Mouse (Mus musculus) embryonic facial prominence, embryonic 13.5 days (tissue): Measurements from ENCODE around the gene Tnf. TPM values are rescaled to one million over a fixed set of nuclear protein-coding genes. Genes with fewer than 3 reads are reported as not detected.

Experiments used
- ATAC-seq: fragments of 200-750 bp; cut with Nextera tagmentation; 2 replicates; pipeline ENCODE4 v1.8.0; 2017; ENCODE audit warnings: low read depth; ENCODE audit not compliant: insufficient number of reproducible peaks, insufficient read depth, low FRiP score, low TSS enrichment
- H3K27ac ChIP-seq: fragments of 300-500 bp; sonication (generic); 2 replicates; pipeline ENCODE4 v1.5.1; 2015; ENCODE audit warnings: moderate library complexity, mild to moderate bottlenecking, inconsistent platforms
- H3K27me3 ChIP-seq: fragments of 300-500 bp; sonication (generic); 2 replicates; pipeline ENCODE4 v1.6.1; 2015; ENCODE audit warnings: mild to moderate bottlenecking, inconsistent platforms
- H3K36me3 ChIP-seq: fragments of 300-500 bp; sonication (generic); 2 replicates; pipeline ENCODE4 v1.6.1; 2015; ENCODE audit warnings: mild to moderate bottlenecking, inconsistent platforms
- H3K4me1 ChIP-seq: fragments of 300-500 bp; sonication (generic); 2 replicates; pipeline ENCODE4 v1.6.1; 2015; ENCODE audit warnings: inconsistent platforms
- H3K4me2 ChIP-seq: fragments of 300-500 bp; sonication (generic); 2 replicates; pipeline ENCODE4 v1.6.1; 2015; ENCODE audit warnings: moderate library complexity, mild to moderate bottlenecking, inconsistent platforms
- H3K4me3 ChIP-seq: fragments of 300-500 bp; sonication (generic); 2 replicates; pipeline ENCODE4 v1.5.1; 2015; ENCODE audit warnings: mild to moderate bottlenecking, inconsistent platforms
- H3K9ac ChIP-seq: fragments of 300-500 bp; sonication (generic); 2 replicates; pipeline ENCODE4 v1.6.1; 2015; ENCODE audit warnings: mild to moderate bottlenecking, inconsistent platforms
- H3K9me3 ChIP-seq: fragments of 300-500 bp; sonication (generic); 2 replicates; pipeline ENCODE4 v1.6.1; 2016; ENCODE audit warnings: inconsistent platforms
- WGBS: fragments of 180-500 bp; shearing (Covaris S2); methylation state at CpG from one replicate; pipeline ENCODE4 v1.1.7; 2015; ENCODE audit warnings: mixed read lengths; 5-methylcytosine and 5-hydroxymethylcytosine counted together
- polyA plus RNA-seq: library from polyadenylated mRNA; unstranded; fragments of >200 nt; fragmentation: Nextera tagmentation; extraction: Ambion mirVana; gene quantifications from 2 replicates; pipeline ENCODE4 v1.2.1, GENCODE M21; 2015

Tnf gene
- 0.37 TPM in 1 of 2 replicates, not detected in the other for polyA plus RNA-seq

DNA sequence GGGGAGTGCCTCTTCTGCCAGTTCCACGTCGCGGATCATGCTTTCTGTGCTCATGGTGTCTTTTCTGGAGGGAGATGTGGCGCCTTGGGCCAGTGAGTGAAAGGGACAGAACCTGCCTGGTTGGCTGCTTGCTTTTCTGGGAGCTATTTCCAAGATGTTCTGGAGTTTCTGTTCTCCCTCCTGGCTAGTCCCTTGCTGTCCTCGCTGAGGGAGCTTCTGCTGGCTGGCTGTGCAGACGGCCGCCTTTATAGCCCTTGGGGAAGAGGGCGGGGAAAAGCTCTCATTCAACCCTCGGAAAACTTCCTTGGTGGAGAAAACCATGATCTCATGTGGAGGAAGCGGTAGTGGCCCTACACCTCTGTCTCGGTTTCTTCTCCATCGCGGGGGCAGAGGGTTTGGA lies at the start of gene Tnf:
Gene Tnf (minus strand): TSS at position 221 of the 400 bp plus-strand sequence.
- Histone ChIP-seq H3K9ac (no peak within 1 kb of the TSS), H3K4me2 (no peak within 1 kb of the TSS), H3K9me3 (no peaks in the 10 kb centered on the region), H3K27me3 (peaks cover 81% of the 10 kb centered on the region), H3K4me1 (no peaks in the 10 kb centered on the region; the same call in 1 of the 2 replicates), H3K27ac (no peak within 1 kb of the TSS), H3K4me3 (no peak within 1 kb of the TSS), H3K36me3 (no peaks in the 10 kb centered on the region)
- WGBS = 32% methylated on average over 13 of the region's 13 CpGs
- no peak for ATAC-seq

DNA sequence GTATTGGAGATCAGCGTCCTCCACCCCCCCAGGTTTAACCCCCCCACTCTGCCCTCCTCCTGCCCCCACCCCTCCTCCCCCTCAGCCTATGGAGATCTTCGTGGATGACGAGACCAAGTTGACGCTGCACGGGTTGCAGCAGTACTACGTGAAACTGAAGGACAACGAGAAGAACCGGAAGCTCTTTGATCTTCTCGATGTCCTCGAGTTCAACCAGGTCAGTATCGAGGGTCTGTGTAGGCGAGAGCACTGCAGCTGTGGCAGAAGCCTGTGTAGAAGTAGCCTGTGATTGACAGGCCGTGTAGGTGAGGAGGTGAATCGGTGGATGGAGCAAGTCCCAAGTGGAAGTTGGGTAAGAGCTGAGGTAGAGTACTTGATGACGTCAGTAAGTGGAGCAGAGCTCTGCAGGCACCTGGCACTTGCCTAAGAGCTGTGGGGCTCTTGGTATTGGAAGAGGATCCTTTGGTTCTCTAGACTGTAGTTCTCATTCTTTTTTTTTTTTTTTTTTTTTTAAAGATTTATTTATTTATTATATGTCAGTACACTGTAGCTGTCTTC lies 49.4 kb upstream of the Tnf start:
- Histone ChIP-seq H3K27ac (no peak overlapping the region), H3K9me3 (no peaks in the 10 kb centered on the region), H3K27me3 (no peaks in the 10 kb centered on the region), H3K36me3 (peaks cover 79% of the 10 kb centered on the region), H3K4me1 (peaks cover 5% of the 10 kb centered on the region), H3K4me3 (no peak overlapping the region), H3K9ac (no peak overlapping the region), H3K4me2 (no peak overlapping the region)
- ATAC-seq = no peak
- 81% methylated on average over 15 of the region's 15 CpGs for WGBS

DNA sequence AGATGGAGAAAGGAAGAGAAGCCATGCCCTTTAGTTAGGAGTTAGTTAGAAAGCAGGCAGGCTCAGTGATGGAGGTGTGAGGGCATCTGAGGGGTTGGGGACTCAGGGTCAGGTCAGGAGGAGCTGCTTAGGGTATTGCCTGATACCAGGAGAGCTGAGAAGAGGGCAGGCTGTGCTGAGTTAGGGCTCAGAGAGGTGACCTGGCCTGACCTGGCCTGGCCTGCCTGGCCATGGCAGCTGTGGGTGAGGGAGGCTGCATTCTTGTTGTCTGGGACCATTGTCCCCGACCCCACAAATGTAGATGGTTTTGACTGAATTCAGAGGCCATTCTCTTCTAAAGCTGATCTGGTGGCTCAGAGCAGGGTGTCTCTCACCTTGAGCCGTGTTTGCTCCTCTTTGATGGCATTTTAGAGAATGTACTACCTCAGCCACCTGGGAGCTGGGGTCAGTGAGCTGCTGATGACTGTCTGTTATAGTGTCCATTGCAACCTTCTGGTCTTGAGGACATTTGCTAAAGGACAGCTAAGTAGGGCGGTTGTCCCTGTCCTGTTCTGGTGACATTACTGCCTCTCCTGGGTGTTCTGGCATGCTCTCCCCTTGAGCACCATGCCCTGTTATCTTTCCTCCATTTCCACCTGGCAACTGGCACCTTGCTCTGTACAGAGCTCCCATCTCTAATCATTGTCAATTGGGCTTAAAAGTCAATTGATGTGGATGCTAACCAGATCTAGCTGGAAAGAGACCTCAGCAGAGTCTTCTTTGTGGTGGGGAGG lies 48.7 kb upstream of the Tnf start:
- Histone ChIP-seq H3K9ac (no peak overlapping the region), H3K4me3 (no peak overlapping the region), H3K27me3 (no peaks in the 10 kb centered on the region), H3K4me2 (no peak overlapping the region), H3K9me3 (no peaks in the 10 kb centered on the region), H3K27ac (no peak overlapping the region), H3K36me3 (peaks cover 87% of the 10 kb centered on the region), H3K4me1 (peaks cover 12% of the 10 kb centered on the region)
- ATAC-seq = no peak
- 87% methylated on average over 3 of the region's 3 CpGs for WGBS

DNA sequence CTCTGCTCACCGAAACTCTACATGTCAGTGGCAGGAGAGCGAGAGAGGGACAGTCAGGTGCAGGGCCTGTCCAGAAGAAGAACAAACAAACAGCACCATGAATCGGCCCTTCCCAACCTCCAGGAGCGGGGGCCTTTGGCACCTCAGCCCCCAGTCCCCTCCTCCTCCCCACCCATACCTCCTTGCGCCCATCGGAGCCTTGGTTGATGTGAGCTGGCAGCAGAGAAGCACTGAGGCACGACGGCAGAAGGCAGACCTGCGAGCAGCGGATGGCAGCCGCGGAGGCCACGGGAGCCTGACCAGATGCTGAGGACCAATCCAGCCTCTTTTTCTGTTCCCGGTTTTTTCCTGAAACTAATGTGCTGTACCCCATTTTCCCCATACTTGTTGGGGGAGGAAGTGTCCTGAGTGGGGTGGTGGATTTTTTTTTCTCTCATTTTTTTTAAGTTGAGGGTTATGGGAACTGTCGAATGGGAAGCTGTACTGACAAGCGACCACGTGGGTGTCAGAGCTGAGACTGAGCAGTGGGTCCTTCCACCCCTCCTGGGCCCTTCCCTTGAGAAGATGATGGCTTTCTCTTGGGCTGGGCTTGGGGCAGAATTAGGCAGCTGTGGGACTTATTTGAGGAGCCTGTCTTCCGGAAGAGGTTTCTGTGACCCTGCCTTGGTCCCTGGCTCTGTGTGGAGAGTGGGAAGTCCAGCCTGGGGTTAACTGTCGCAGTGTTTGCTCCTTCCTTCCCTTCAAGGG lies 47.8 kb upstream of the Tnf start:
- no peaks in the 10 kb centered on the region for H3K27me3 ChIP-seq
- H3K9ac ChIP-seq = no peak overlapping the region
- peaks cover 21% of the 10 kb centered on the region for H3K4me1 ChIP-seq
- H3K4me2 ChIP-seq = no peak overlapping the region
- peaks cover 96% of the 10 kb centered on the region for H3K36me3 ChIP-seq
- no peaks in the 10 kb centered on the region for H3K9me3 ChIP-seq
- WGBS = 88% methylated on average over 19 of the region's 19 CpGs
- no peak overlapping the region for H3K4me3 ChIP-seq
- no peak for ATAC-seq
- no peak overlapping the region for H3K27ac ChIP-seq

DNA sequence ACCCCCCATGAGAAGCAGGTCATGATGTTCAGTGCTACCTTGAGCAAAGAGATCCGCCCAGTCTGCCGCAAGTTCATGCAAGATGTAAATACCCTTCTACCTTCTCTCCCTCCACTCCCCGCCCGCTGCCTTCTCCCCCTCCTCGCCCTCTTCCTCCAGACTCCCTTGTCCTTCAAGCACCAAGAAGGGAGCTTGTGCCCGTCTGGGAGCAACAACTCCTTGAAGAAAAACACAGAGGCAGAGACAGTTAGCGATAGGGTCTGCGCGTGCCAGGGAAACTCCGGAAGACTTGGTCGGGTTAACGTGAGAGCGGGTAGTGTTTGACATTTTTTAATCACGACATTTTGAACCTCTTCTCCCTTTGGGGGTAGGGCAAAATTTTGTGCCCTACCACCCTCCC lies 47.2 kb upstream of the Tnf start:
- no peak overlapping the region for H3K9ac ChIP-seq
- H3K27ac ChIP-seq = no peak overlapping the region
- WGBS = 90% methylated on average over 14 of the region's 14 CpGs
- H3K4me2 ChIP-seq = no peak overlapping the region
- no peaks in the 10 kb centered on the region for H3K9me3 ChIP-seq
- no peaks in the 10 kb centered on the region for H3K27me3 ChIP-seq
- no peak for ATAC-seq
- H3K36me3 ChIP-seq = peaks cover 99% of the 10 kb centered on the region
- H3K4me1 ChIP-seq = peaks cover 28% of the 10 kb centered on the region
- H3K4me3 ChIP-seq = no peak overlapping the region

DNA sequence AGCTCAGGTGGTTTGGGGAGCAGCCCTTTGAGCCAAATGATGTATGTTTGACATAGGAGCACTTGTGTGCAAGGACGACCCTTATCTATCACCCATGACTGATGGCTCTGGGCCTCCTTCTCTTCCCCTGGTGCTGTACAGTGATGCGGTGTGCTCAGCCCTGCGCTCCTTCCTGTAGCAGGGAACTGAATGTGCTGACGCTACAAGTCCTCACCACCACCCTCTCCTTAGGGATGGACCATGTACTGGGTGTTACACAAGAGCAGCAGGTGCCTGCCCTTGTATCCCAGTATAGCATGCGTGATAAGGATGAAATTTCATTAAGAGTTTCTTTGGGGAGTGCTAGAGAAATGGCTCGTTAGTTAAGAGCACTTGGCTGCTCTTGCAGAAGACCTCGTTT lies 45.3 kb upstream of the Tnf start:
- H3K9ac ChIP-seq = no peak overlapping the region
- H3K4me3 ChIP-seq = no peak overlapping the region
- H3K27me3 ChIP-seq = no peaks in the 10 kb centered on the region
- H3K27ac ChIP-seq = no peak overlapping the region
- WGBS = 88% methylated on average over 7 of the region's 7 CpGs
- H3K36me3 ChIP-seq = peaks cover 91% of the 10 kb centered on the region
- H3K4me2 ChIP-seq = no peak overlapping the region
- H3K9me3 ChIP-seq = no peaks in the 10 kb centered on the region
- ATAC-seq = no peak
- H3K4me1 ChIP-seq = peaks cover 37% of the 10 kb centered on the region

DNA sequence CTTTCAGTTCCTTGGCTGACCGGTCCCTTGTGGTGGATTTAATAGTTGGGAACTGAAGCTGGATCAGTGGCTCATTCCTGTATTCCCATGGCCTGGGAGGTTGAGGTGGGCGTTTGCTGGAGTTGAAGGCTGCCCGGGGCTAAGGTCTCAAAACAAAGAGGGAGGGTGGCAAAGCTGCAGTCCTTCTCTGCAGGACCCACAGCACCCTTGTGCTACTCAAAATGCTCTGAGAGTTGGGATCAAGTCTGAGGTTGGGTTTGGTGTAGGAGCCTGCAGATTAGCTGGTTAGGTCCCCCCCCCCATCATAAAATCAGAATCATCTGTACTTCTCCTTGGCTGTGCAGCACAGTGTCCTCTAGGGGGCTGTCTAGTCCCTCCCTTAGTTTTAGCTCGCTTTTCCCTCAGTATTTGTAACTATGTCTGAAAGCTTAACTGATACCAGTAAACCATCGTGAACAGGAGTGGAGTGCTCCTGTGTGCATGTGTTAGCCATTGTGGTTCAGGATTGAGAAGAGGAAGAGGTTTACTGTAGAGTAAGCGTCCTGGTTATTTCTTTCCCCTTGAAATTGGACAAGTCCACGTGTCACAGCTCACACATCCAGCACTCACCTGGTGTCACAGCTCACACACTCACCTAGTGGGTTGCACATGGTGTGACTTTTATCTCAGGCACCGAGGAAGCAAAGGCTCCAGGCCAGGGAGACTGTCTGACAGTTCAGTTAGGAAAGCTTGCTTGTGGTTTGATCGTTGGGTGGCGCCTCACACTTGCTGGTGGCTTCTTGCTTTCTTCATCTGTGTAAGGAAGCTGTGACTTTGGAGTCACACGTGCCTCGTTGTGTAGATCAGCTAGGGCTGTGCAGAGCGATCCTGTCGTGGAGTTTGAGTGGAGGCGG lies 44.2 kb upstream of the Tnf start:
- no peaks in the 10 kb centered on the region for H3K9me3 ChIP-seq
- ATAC-seq = no peak
- peak overlapping the region; percentile 4; the same call in 1 of the 2 replicates for H3K4me3 ChIP-seq

DNA sequence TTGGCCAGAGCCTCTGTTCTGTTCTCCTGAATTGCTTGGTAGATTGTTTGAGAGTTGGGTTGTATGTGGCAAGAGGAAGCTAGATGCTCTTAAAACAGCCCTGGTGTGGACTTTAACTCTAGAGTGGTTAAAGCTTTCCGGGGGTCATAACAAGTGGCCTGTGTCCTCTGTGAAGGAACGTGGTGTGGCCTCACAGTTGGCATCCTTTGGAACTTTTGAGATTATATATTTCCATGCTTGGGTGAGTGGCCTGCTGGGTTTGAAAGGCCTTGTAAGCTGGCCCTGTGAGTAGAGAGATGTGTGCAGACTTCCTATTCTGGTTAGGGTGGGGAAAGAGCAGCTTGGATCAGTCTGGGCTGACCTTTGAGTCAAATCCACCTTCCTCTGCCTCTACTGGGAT lies 43.2 kb upstream of the Tnf start:
- Histone ChIP-seq H3K4me3 (peak overlapping the region; percentile 95), H3K9ac (peak overlapping the region; percentile 100), H3K36me3 (peaks cover 70% of the 10 kb centered on the region), H3K9me3 (no peaks in the 10 kb centered on the region), H3K4me1 (peaks cover 41% of the 10 kb centered on the region), H3K4me2 (peak overlapping the region; percentile 94), H3K27ac (no peak overlapping the region; the same call in 1 of the 2 replicates), H3K27me3 (no peaks in the 10 kb centered on the region)
- WGBS = 80% methylated on average over 2 of the region's 2 CpGs
- no peak for ATAC-seq

More for the DNA sequence above, 44.2 kb upstream of the Tnf start:
- H3K36me3 ChIP-seq = peaks cover 80% of the 10 kb centered on the region
- peaks cover 37% of the 10 kb centered on the region for H3K4me1 ChIP-seq
- no peak overlapping the region for H3K27ac ChIP-seq
- no peaks in the 10 kb centered on the region for H3K27me3 ChIP-seq
- H3K4me2 ChIP-seq = peak overlapping the region; percentile 94; the same call in 1 of the 2 replicates
- H3K9ac ChIP-seq = peak overlapping the region; percentile 37; the same call in 1 of the 2 replicates
- 77% methylated on average over 15 of the region's 15 CpGs for WGBS

DNA sequence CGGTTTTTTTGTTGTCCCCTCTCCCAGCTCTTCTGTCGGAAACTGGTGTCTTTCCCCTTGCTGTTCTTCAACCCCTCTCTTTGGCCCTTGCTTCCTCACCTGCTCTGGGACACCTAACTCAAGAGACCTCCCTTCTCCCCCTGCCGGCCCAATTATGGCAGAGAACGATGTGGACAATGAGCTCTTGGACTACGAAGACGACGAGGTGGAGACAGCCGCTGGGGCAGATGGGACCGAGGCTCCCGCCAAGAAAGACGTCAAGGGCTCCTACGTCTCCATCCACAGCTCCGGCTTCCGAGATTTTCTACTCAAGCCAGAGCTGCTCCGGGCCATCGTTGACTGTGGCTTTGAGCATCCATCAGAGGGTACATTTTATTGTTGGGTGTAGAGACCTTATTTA lies 41.3 kb upstream of the Tnf start:
- 4% methylated on average over 16 of the region's 16 CpGs for WGBS
- H3K27me3 ChIP-seq = no peaks in the 10 kb centered on the region
- peaks cover 51% of the 10 kb centered on the region for H3K36me3 ChIP-seq
- no peaks in the 10 kb centered on the region for H3K9me3 ChIP-seq
- peak overlapping the region; percentile 100 for H3K9ac ChIP-seq
- peak overlapping the region; percentile 94 for H3K4me2 ChIP-seq
- H3K4me1 ChIP-seq = peaks cover 41% of the 10 kb centered on the region
- H3K4me3 ChIP-seq = peak overlapping the region; percentile 95
- ATAC-seq = no peak
- H3K27ac ChIP-seq = peak overlapping the region; percentile 99; the same call in 1 of the 2 replicates

DNA sequence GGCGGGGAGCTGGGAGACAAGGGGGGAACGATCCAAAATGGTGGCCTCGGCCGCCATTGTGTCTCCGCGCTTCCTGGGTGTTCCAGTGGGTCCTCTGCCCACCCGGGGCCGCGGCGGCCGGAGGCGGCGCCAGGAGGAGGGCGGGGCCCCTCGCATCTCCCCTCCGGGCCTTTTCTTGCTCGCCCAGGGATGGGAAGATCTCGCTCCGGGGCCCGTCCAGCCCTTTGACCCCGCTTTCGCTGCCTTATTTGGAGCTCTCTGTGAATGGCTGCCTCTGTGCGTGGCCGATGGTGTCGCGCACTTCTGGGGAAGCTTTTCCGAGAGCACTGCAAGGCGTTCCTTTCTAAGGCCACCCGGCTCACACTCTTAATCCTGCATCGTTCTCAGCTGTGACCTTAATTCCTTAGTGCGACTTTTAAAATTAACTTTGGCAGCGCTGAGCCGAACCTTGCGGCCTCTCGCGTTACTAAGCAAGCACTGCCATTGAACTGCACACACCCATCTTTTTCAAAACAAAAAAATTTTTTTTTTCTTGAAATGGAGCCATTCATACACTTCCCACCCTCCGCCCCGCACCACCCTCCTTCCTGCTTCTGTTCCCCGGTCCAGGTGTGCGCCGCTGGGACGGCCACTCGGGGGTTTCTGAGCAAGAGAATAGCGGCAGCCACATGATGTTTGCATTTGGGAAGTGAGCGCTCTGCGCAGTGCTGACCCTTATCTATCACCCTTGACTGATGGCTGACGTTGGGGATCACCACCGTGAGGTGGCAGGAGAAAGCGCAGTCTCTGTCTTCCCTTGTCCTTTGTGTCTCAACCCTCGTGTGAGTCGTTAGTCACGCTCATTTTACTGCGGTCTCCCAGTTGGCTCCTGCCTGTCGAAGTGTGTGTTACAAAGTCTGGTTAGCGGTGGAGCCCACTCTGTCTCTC lies 40.5 kb upstream of the Tnf start:
- no peaks in the 10 kb centered on the region for H3K9me3 ChIP-seq
- peak; percentile 1; the same call in 1 of the 2 replicates for ATAC-seq
- H3K36me3 ChIP-seq = peaks cover 48% of the 10 kb centered on the region
- H3K27me3 ChIP-seq = no peaks in the 10 kb centered on the region
- peak overlapping the region; percentile 95 for H3K4me3 ChIP-seq
- H3K27ac ChIP-seq = peak overlapping the region; percentile 99
- peak overlapping the region; percentile 94 for H3K4me2 ChIP-seq
- under 1% methylated on average over 55 of the region's 55 CpGs for WGBS
- H3K9ac ChIP-seq = peak overlapping the region; percentile 100
- peaks cover 41% of the 10 kb centered on the region for H3K4me1 ChIP-seq
